28 mouse cellular contexts compared by ENCODE assay signal in genomic region chr11:99129287-99129686, GRCm38 (mm10). TPM values are rescaled to one million over a fixed set of nuclear protein-coding genes. Genes with fewer than 3 reads are reported as not detected.
DNase-seq lines count a peak whose midpoint lies in the region; ATAC-seq and TF ChIP-seq lines count a peak whose summit lies in the region.
"Had no signal": no experiment of that assay in that cellular context is flagged by ENCODE, and none has a peak within 500 bp of the region (broad histone marks: within the 10 kb centered on the region; RNA-seq: fewer than 3 reads in every experiment).

No protein-coding gene starts in this region.

- TF ChIP-seq RAD21 in CH12.LX (IDR thresholded peaks at IDR 0.05; ENCODE audit: low read depth, low read length) = no peak

- no peak overlapping the region for H3K4me2 ChIP-seq in lung, embryonic 14.5 days
- H3K4me2 ChIP-seq in lung, postnatal 0 days (replicated peaks; ENCODE audit: low read depth, low read length) = no peak overlapping the region
- H3K4me2 ChIP-seq in CH12.LX (ENCODE audit: insufficient read depth, low read depth, poor library complexity, severe bottlenecking) = no peak overlapping the region
- H3K4me2 ChIP-seq in hindbrain, postnatal 0 days (ENCODE audit: low read depth, low read length) = no peak overlapping the region
- H3K4me2 ChIP-seq: limb, embryonic 12.5 days; liver, embryonic 15.5 days; lung, embryonic 15.5 days; midbrain, embryonic 12.5 days had no signal

- dilution Hi-C loops in CH12.LX (cut with MboI; ENCODE audit: extremely low pct_ligation_motif_present, extremely low pct_unique_long_range_greater_than_20kb, low sequenced_read_pairs) = no loop called here

- H3K27me3 ChIP-seq in lung, embryonic 14.5 days (ENCODE audit: insufficient read depth, low read length) = no peaks in the 10 kb centered on the region
- H3K27me3 ChIP-seq in lung, postnatal 0 days (replicated peaks; ENCODE audit: insufficient read depth, low read length) = no peaks in the 10 kb centered on the region
- no peaks in the 10 kb centered on the region for H3K27me3 ChIP-seq in CH12.LX (replicated peaks)
- no peaks in the 10 kb centered on the region for H3K27me3 ChIP-seq in hindbrain, postnatal 0 days (ENCODE audit: insufficient read depth, low read length)
- H3K27me3 ChIP-seq: limb, embryonic 12.5 days; lung, embryonic 15.5 days; midbrain, embryonic 12.5 days; Patski had no signal

- H3K9me3 ChIP-seq in lung, embryonic 14.5 days (ENCODE audit: low read depth, low read length) = no peaks in the 10 kb centered on the region
- H3K9me3 ChIP-seq in lung, postnatal 0 days (ENCODE audit: low read length) = no peaks in the 10 kb centered on the region
- no peaks in the 10 kb centered on the region for H3K9me3 ChIP-seq in CH12.LX (replicated peaks; ENCODE audit: low read length)
- H3K9me3 ChIP-seq in hindbrain, postnatal 0 days (ENCODE audit: low read length) = no peaks in the 10 kb centered on the region
- H3K9me3 ChIP-seq: G1E; limb, embryonic 12.5 days; liver, embryonic 15.5 days; lung, embryonic 15.5 days; midbrain, embryonic 12.5 days had no signal

- intact Hi-C loops in gastrocnemius, adult 2 months (cut with DNase I) = loop anchor here (10.0 kb wide), 1 partner anchor 204 kb away; the partner anchor contains the start of gene Rara

- TF ChIP-seq POLR2A in CH12.LX (IDR thresholded peaks at IDR 0.05; ENCODE audit: low read depth, low read length) = no peak

- TF ChIP-seq EP300 in lung, postnatal 0 days (IDR thresholded peaks at IDR 0.05) = no peak
- peak; percentile 96 for TF ChIP-seq EP300 in CH12.LX (IDR thresholded peaks at IDR 0.05; ENCODE audit: low read length)

- peaks cover 45% of the 10 kb centered on the region for H3K4me1 ChIP-seq in lung, embryonic 14.5 days (ENCODE audit: insufficient read depth)
- H3K4me1 ChIP-seq in lung, postnatal 0 days (ENCODE audit: insufficient read depth, low read depth, low read length) = peaks cover 33% of the 10 kb centered on the region
- H3K4me1 ChIP-seq in CH12.LX (ENCODE audit: control insufficient read depth in 1 of 2, insufficient read depth in 2 of 2) = peaks cover 35 to 87% of the 10 kb centered on the region in 2 experiments
- peaks cover 9% of the 10 kb centered on the region for H3K4me1 ChIP-seq in hindbrain, postnatal 0 days (ENCODE audit: insufficient read depth, low read length)

- DNase-seq in gastrocnemius, adult 2 months = no peak
- DNase-seq in gastrocnemius, postnatal 4 days (ENCODE audit: low spot score in 2 of 2) = no peak
- no peak for DNase-seq in lung, embryonic 14.5 days
- no peak for DNase-seq in lung, postnatal 0 days (ENCODE audit: low spot score)
- DNase-seq in CH12.LX (ENCODE audit: extremely low read depth) = peak; percentile 80
- DNase-seq in hindbrain, postnatal 0 days (ENCODE audit: low spot score) = peak; percentile 53
- DNase-seq in kidney, postnatal 25 days = no peak
- DNase-seq: adrenal gland, postnatal 10 days; cerebellum, adult 11 months; cerebellum, adult 9-10 months; embryo, embryonic 11 days; kidney, adult 9 months; lung, postnatal 36 days; right cerebral cortex, adult 18-20 months; right cerebral cortex, postnatal 4 days; thymus, adult 2 months had no signal

- H3K36me3 ChIP-seq in lung, embryonic 14.5 days (ENCODE audit: insufficient read depth) = no peaks in the 10 kb centered on the region
- no peaks in the 10 kb centered on the region for H3K36me3 ChIP-seq in lung, postnatal 0 days (ENCODE audit: insufficient read depth, low read length)
- no peaks in the 10 kb centered on the region for H3K36me3 ChIP-seq in CH12.LX (replicated peaks in 1 of 2; ENCODE audit: control insufficient read depth in 1 of 2, insufficient read depth in 1 of 2, low read length in 1 of 2)
- no peaks in the 10 kb centered on the region for H3K36me3 ChIP-seq in hindbrain, postnatal 0 days (ENCODE audit: insufficient read depth, low read length)
- H3K36me3 ChIP-seq: G1E; limb, embryonic 12.5 days; liver, embryonic 15.5 days; lung, embryonic 15.5 days; midbrain, embryonic 12.5 days had no signal

- WGBS in lung, embryonic 14.5 days = 30% methylated on average over 2 of the region's 2 CpGs
- 39% methylated on average over 2 of the region's 2 CpGs for WGBS in lung, postnatal 0 days
- WGBS in hindbrain, postnatal 0 days = 55% methylated on average over 2 of the region's 2 CpGs

- in situ Hi-C loops in CH12.LX (cut with MboI; ENCODE audit: low pct_ligation_motif_present, low pct_unique_long_range_greater_than_20kb, low sequenced_read_pairs) = no loop called here

- ATAC-seq in lung, embryonic 14.5 days (ENCODE audit: insufficient read depth) = no peak
- ATAC-seq in lung, postnatal 0 days = no peak
- no peak for ATAC-seq in hindbrain, postnatal 0 days
- ATAC-seq: forebrain, embryonic 16.5 days; intestine, embryonic 16.5 days; Patski had no signal

- no peak for TF ChIP-seq CTCF in gastrocnemius, adult 2 months (IDR thresholded peaks at IDR 0.05)
- TF ChIP-seq CTCF in lung, embryonic 14.5 days (IDR thresholded peaks at IDR 0.05; ENCODE audit: low read depth) = no peak
- TF ChIP-seq CTCF in lung, postnatal 0 days (IDR thresholded peaks at IDR 0.05) = no peak
- TF ChIP-seq CTCF in CH12.LX (conservative IDR thresholded peaks at IDR 0.05 in 1 of 2, IDR thresholded peaks at IDR 0.05 in 1 of 2; ENCODE audit: low read depth in 2 of 2, low read length in 2 of 2) = no peak
- no peak for TF ChIP-seq CTCF in hindbrain, postnatal 0 days (IDR thresholded peaks at IDR 0.05; ENCODE audit: low read depth)

- no peak overlapping the region for H3K9ac ChIP-seq in lung, embryonic 14.5 days
- no peak overlapping the region for H3K9ac ChIP-seq in lung, postnatal 0 days (replicated peaks; ENCODE audit: low read depth)
- H3K9ac ChIP-seq in CH12.LX (ENCODE audit: insufficient read depth, low read depth) = no peak overlapping the region
- H3K9ac ChIP-seq in hindbrain, postnatal 0 days (replicated peaks; ENCODE audit: low read length) = no peak overlapping the region
- H3K9ac ChIP-seq: limb, embryonic 12.5 days; liver, embryonic 15.5 days; lung, embryonic 15.5 days; midbrain, embryonic 12.5 days had no signal

- no peak overlapping the region for H3K4me3 ChIP-seq in gastrocnemius, adult 2 months
- H3K4me3 ChIP-seq in lung, embryonic 14.5 days (ENCODE audit: low read depth, low read length) = no peak overlapping the region
- H3K4me3 ChIP-seq in lung, postnatal 0 days (ENCODE audit: low read depth, low read length) = no peak overlapping the region
- H3K4me3 ChIP-seq in CH12.LX (replicated peaks in 1 of 3; ENCODE audit: low read depth in 2 of 3, low read length in 2 of 3, poor library complexity in 1 of 3) = no peak overlapping the region
- H3K4me3 ChIP-seq in hindbrain, postnatal 0 days (ENCODE audit: low read length) = no peak overlapping the region
- H3K4me3 ChIP-seq: erythroblast, embryonic 14.5 days; limb, embryonic 12.5 days; liver, embryonic 15.5 days; lung, embryonic 15.5 days; midbrain, embryonic 12.5 days had no signal

- no peaks in the 10 kb centered on the region for H3K79me2 ChIP-seq in CH12.LX (replicated peaks; ENCODE audit: control insufficient read depth, extremely low read depth, insufficient read depth, poor library complexity, severe bottlenecking)

- H3K27ac ChIP-seq in gastrocnemius, adult 2 months = 0 out of 2 replicates have a peak overlapping the region, but pooled peaks have one; percentile 12
- peak overlapping the region; percentile 18; the same call in 1 of the 2 replicates for H3K27ac ChIP-seq in lung, embryonic 14.5 days (ENCODE audit: low read depth)
- no peak overlapping the region for H3K27ac ChIP-seq in lung, postnatal 0 days (ENCODE audit: low read length)
- peak overlapping the region; percentile 43 for H3K27ac ChIP-seq in CH12.LX (ENCODE audit: insufficient read depth, low read depth)
- H3K27ac ChIP-seq in hindbrain, postnatal 0 days = no peak overlapping the region
- H3K27ac ChIP-seq: limb, embryonic 12.5 days; liver, embryonic 15.5 days; midbrain, embryonic 12.5 days had no signal

TF ChIP-seq in CH12.LX, 34 proteins besides CTCF, POLR2A, EP300 and RAD21 (continues in another document):
- TF ChIP-seq IRF4 (IDR thresholded peaks at IDR 0.05; ENCODE audit: low read depth, low read length) (peak; percentile 98), KAT2A (IDR thresholded peaks at IDR 0.05; ENCODE audit: insufficient replicate concordance, low read length) (0 out of 2 replicates have a peak, but pooled peaks have one; percentile 41), BHLHE40 (IDR thresholded peaks at IDR 0.05; ENCODE audit: low read depth, low read length) (peak; percentile 72), USF2 (conservative IDR thresholded peaks at IDR 0.05; ENCODE audit: low read depth, low read length) (no peak), ETS1 (conservative IDR thresholded peaks at IDR 0.05; ENCODE audit: low read depth, low read length) (peak; percentile 59), SMC3 (IDR thresholded peaks at IDR 0.05; ENCODE audit: low read depth, low read length) (no peak), JUN (IDR thresholded peaks at IDR 0.05; ENCODE audit: insufficient read depth, low read depth, low read length) (peak; percentile 77), MXI1 (IDR thresholded peaks at IDR 0.05; ENCODE audit: low read depth, low read length) (no peak), MEF2A (IDR thresholded peaks at IDR 0.05; ENCODE audit: borderline replicate concordance, low read depth, low read length) (peak; percentile 80)

RNA-seq across cellular contexts. Expression of gene Ccr7, which starts 25.6 kb away (rescaled TPM):
- not detected for total RNA-seq in gastrocnemius, adult 2 months (2021)
- under 1 TPM; 0.12 to 0.18 TPM for total RNA-seq in gastrocnemius, postnatal 4 days (2021)
- 0.30 and 0.45 TPM in 2 replicates for polyA plus RNA-seq in lung, embryonic 14.5 days (2014; fragmentation: Nextera tagmentation; extraction: Ambion mirVana)
- 0.50 and 0.69 TPM in 2 replicates for polyA plus RNA-seq in lung, postnatal 0 days (2015; fragmentation: Nextera tagmentation; extraction: Ambion mirVana)
- 170 and 241 TPM in 2 replicates for total RNA-seq in CH12.LX (2012; rRNA removed)
- 178 and 203 TPM in 2 replicates for total RNA-seq in CH12.LX (2014; rRNA removed)
- 306 and 316 TPM in 2 replicates for polyA plus RNA-seq in CH12.LX (2012; ENCODE audit: insufficient read length, low read depth)
- total RNA-seq in hindbrain, postnatal 0 days (2014; rRNA removed) = 0.40 TPM in 1 of 2 replicates, not detected in the other
- polyA plus RNA-seq in hindbrain, postnatal 0 days (2015; fragmentation: Nextera tagmentation; extraction: Ambion mirVana) = not detected in 2 replicates
- total RNA-seq: gastrocnemius, adult 8-10 months; layer of hippocampus, postnatal 10 days; left cerebral cortex, postnatal 14 days had no signal
- polyA plus RNA-seq: erythroblast, embryonic 14.5 days; forebrain, embryonic 16.5 days; G1E had no signal

RNA-seq across cellular contexts. Expression of gene Tns4, which starts 40.2 kb away (rescaled TPM):
- under 1 TPM in 1 of 2 experiments, not detected in 1; 0.22 TPM for total RNA-seq in gastrocnemius, adult 2 months (2021)
- under 1 TPM in 1 of 2 experiments, not detected in 1; 0.13 TPM for total RNA-seq in gastrocnemius, postnatal 4 days (2021)
- polyA plus RNA-seq in lung, embryonic 14.5 days (2014; fragmentation: Nextera tagmentation; extraction: Ambion mirVana) = 0.39 and 0.47 TPM in 2 replicates
- polyA plus RNA-seq in lung, postnatal 0 days (2015; fragmentation: Nextera tagmentation; extraction: Ambion mirVana) = 0.13 and 0.24 TPM in 2 replicates
- 0.04 and 0.13 TPM in 2 replicates for total RNA-seq in CH12.LX (2012; rRNA removed)
- total RNA-seq in CH12.LX (2014; rRNA removed) = not detected in 2 replicates
- 0.11 TPM in 1 of 2 replicates, not detected in the other for polyA plus RNA-seq in CH12.LX (2012; ENCODE audit: insufficient read length, low read depth)
- 1.3 TPM in 1 of 2 replicates, not detected in the other for total RNA-seq in hindbrain, postnatal 0 days (2014; rRNA removed)
- polyA plus RNA-seq in hindbrain, postnatal 0 days (2015; fragmentation: Nextera tagmentation; extraction: Ambion mirVana) = 0.08 TPM in 1 of 2 replicates, not detected in the other
- total RNA-seq: gastrocnemius, adult 8-10 months had no signal
- polyA plus RNA-seq: erythroblast, embryonic 14.5 days; forebrain, embryonic 16.5 days; Patski had no signal

Comparison
In these comparisons a context has a peak if more than half of its experiments do, and no peak if none do; other contexts are left out.
1. H3K27ac ChIP-seq: peak in gastrocnemius, adult 2 months (single experiment), lung, embryonic 14.5 days (single experiment) and CH12.LX (single experiment); none in lung, postnatal 0 days (single experiment) and hindbrain, postnatal 0 days (single experiment).
2. DNase-seq: peak in CH12.LX (single experiment) and hindbrain, postnatal 0 days (single experiment); none in gastrocnemius, adult 2 months (single experiment), gastrocnemius, postnatal 4 days (0 of 2), lung, embryonic 14.5 days (single experiment), lung, postnatal 0 days (single experiment) and kidney, postnatal 25 days (0 of 2).
3. RNA of gene Ccr7, which starts 25.6 kb away (total RNA-seq): 170 to 241 TPM in CH12.LX; 0.12 to 0.18 TPM in gastrocnemius, postnatal 4 days, not detected in gastrocnemius, adult 2 months and 0.40 TPM in hindbrain, postnatal 0 days; every median in the first group is over 100 times any median in the second.